Mouse (Mus musculus): ENCODE results near the gene Tmem120a.

Tmem120a gene

DNA sequence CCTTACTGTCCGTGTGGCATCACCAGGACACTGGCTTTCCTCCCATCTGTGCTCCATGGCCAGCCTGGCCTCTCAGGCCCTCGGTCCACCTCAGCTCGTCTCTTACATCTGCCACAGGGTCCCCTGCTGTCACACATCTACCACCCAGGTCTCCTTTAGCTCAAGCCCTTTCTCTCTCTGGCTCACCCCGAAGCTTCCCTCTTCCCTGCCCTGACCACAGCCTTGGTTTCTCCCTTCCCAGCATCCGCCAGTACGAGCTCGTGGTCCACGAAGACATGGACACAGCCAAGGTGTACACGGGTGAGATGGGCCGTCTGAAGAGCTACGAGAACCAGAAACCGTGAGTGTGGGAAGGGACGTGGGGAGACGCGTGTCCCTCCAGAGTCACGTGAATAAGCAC lies 12.9 kb downstream of the Tmem120a start:
- DNase-seq = no peak

DNA sequence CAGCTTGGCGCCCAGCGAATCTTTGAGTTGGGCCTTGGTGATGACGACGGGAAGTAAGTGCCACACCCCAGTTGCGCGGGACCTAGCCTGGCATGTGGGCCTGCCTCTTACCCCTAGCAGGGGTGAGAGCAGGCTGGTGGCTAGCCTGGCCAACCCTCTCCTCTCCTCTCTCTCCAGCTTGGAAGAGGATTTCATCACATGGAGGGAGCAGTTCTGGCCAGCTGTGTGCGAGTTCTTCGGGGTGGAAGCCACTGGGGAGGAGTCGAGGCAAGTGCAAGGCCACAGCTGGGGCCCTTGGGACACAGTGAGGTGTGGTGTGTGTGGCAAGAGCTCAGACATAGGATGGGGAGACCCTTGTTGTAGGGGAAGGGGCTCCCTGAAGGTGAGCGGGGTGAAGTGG lies 13.3 kb downstream of the Tmem120a start:
- no peak for DNase-seq

- no peak for DNase-seq
Measured at GRCm38 (mm10) chr5:135730278-135730677, 14.0 kb downstream of the Tmem120a start.

DNA sequence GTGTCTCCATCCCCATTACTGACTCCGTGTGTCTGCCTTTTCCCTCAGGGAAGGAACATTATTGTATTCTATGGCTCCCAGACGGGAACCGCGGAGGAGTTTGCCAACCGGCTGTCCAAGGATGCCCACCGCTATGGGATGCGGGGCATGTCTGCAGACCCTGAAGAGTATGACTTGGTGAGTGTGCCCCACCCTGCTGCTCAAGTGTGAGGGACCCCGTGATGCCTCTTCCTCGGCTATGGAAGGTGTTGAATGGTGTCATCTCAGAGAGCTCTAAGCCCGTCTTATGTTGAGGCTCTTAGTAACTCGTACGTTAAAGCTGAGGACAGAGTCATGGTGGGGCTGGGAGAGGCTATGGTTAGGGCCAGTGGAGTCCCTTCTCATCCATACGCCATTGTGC lies 14.9 kb downstream of the Tmem120a start:
- no peak for DNase-seq

- no peak for DNase-seq
Measured at GRCm38 (mm10) chr5:135728361-135728760, 15.9 kb downstream of the Tmem120a start.

- DNase-seq = no peak
Measured at GRCm38 (mm10) chr5:135727871-135728270, 16.4 kb downstream of the Tmem120a start.

DNA sequence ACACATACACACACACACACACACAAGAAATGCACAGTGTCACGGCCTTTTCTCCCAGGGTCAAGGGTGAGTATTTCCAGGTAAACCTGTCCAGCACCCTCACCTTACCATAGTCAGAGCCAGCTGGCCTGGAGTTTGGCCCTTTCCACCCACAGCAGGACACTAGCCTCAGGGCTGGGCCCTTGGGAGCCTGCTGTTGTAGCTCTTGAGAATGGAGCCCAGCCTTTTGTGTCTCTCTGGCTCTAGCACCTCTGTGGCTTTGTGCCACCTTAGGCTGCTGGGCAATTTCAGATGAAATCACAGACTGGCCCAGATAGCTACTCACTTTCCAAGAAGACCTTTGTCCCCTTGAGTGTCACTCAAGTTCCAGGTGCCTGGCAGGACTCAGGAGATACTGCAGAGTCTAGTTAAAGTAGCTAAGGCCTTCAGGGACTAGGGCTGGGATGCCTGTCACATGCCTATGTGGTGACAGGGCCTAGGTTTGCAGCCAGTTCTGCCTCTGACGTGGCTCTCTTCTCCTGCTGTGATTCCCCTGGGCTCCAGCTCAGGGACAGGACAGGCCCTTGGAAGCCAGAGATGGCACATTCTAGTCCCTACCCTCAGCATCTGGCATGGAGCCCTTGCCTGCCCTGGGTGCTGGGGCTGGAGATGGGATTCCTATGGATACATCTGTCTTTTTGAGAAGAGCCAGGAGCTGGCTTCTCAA lies 17.5 kb downstream of the Tmem120a start:
- no peak for DNase-seq

DNA sequence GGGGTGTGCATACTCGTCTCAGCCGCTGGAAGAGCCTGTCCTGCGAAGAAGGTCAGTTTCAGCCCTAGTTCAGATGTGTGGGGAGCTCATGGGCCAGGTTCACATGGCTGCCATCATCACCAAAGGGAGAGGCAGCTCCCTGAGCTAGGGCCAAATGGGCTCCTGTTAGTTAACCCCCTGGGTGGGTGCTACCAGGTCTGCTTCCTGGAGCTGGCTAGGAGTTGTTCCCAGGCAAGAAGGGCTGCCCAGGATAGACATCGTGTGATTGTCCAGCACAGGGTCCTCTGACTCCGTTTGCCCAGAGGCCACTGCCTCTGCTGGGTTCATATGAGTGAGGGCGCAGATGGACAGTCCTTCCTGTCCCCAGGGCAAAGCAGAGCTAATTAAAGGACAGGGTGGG lies 18.3 kb downstream of the Tmem120a start:
- DNase-seq = no peak

DNA sequence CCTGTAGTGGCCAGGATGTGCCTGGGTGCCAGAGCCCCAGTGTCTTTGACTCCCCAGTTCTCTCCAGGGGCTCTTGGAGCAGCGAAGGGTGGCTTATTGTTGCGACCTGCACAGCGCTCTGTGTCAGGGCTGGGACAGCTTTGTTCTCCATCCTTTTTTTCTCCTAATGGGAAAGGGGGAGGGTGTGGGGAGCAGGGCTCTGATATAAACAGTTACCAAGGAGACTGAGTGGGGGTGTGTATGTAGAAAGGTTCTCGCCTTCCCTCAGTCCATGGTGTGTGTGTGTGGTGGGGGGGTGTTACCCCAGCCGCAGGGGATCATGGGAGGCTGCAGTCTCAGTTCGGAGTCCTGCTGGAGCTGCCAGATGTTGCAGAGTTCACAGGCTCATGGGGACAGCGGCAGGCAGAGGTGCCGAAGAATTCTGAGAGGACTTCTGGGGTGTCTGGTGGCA lies 18.8 kb downstream of the Tmem120a start:
- DNase-seq = no peak

DNA sequence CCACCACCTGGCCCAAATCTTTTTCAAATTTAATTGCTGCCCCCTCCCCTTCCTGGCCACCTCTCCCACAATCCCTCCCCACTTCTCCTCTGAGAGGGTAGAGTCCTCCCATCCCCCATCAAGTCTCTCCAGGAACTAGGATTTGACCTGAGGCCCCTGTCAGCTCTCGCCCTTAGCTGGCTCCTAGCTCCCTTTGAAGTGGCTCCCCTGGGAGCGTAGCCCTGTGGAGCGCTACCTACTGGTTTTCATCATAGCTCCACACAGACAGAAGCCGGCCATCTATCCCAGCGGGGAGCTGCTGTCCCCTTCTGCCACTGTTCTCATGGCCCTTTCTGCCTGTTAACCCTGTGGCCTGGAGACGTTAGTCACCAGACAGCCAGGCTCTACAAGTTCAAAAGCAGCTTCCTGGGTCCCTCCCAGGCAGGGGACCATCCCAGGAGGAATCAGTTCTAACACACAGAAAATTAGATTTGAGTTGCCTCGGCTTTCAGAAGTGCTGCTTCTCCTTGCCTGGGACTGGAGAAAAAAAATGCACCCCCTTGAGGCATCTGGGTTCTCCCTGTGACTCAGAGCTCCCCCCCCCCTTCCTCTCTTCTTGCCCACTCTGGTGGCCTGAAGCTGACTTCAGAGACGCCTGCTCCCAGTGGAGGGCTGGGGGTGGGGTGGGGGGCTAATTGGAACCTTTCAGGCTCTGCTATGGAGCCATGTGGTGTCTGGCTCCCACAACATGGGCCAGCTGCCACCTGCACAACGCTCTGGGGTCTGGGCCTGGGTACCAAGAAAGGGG lies 19.5 kb downstream of the Tmem120a start:
- DNase-seq = no peak

DNA sequence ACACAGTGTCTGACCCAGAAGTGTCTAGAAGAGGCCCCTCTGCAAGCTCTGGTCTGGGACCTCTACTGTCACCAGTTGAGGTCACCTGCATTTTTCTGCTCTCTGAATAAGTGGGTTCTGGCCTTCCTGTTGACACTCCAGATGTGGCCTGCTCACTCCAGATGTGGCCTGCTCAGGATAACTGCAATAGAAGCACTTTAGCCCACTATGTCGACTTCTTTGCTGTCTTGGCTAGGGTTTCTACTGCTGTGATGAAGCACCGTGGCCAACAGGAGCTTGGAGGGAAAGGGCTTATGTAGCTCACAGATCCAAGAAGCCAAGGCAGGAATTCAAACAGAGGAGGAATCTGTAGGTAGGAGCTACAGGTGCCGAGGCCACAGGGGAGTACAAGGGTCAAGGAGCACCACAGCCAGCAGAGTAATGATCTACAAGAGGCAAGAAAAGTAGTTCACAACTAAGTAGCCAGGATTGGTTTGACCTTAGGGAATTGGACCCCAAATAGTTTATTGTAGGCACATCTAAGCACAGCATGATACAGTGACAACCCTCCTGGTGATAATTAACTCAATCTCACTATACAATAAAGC lies 21.0 kb downstream of the Tmem120a start:
- no peak for DNase-seq

DNA sequence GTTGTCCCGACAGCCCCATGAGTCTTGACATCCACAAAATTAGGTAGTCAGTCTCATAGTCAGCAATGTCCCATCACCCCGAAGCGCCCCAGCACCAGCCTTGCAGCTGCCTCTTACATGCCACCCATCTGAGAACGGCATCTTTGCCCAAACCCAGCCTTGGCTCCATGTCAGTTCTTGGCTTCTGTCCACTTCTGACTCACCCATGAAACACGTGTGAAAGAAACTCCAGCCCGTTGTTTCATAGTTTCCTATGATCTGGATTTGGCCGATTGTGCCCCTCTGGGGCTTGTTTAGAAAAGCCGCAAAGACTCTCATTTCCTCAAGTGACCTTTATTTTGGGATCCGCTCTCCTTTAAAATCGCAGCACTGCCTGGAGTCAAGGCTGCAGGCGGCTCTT lies 22.1 kb downstream of the Tmem120a start:
- peak; percentile 51 for DNase-seq

- no peak for DNase-seq
Measured at GRCm38 (mm10) chr5:135721076-135721475, 23.2 kb downstream of the Tmem120a start.

GRCm38 (mm10) chr5:135720121-135720520 lies 24.1 kb downstream of the Tmem120a start:
- DNase-seq = no peak

- DNase-seq = no peak
Measured at GRCm38 (mm10) chr5:135719586-135720120, 24.6 kb downstream of the Tmem120a start.

- no peak for DNase-seq
Measured at GRCm38 (mm10) chr5:135715624-135716023, 28.6 kb downstream of the Tmem120a start.

DNA sequence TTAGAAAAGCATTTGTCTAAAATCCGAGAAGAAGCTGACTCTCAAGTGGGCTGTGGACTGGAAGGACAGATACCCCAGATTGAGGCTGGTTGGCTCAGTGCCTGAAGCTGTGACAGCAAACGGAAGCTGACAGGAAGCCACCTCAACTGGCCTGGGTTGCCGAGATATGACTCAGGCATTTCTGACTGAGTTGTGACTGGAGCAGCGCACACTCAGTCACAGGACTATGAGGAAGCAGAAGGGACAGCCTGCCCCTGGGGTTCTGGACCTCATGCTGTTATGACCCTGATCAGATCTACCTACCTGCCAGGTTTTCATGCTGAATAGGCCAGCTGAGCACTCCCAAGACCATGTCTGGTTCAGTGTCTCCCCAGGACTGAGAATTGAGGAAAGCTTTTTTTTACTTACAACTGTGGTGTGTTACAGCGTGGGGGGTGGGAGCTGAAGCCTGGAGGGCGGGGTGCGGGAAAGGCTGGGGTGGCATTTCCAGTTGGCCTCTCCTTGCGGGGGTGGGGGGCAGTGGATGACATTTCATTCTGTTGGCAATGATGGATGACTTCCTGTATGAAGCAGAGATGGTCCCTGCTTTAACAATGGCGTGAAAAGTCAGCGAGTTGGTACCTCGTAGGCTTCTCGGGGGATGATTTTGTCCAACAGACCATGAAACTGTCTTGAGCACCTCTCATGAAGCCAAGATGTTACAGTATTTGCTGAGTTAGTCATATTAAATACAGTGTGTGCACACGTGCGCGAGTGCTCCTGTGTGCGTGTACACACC lies 30.6 kb downstream of the Tmem120a start:
- peak; percentile 51 for DNase-seq

DNA sequence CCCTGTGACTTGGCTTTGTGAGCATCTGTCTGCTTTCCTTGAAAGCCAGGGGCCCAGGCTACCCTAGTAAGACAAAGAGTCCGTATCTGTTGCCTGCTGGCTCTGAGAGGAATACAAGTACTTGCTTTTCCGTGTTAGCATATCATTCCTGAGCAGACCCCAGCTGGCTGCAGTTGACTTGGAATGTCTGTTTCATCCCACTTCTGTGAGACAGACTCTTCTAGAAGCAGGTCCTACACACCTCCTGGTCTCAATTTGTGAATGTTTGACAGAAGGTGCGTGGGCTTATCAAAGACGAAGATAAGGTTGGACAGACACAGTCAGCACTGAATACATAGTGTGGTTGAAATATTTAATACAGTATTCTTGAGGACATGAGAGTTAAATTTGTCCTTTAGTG lies 31.4 kb downstream of the Tmem120a start:
- no peak for DNase-seq

- no peak for DNase-seq
Measured at GRCm38 (mm10) chr5:135711582-135712355, 32.5 kb downstream of the Tmem120a start.

DNA sequence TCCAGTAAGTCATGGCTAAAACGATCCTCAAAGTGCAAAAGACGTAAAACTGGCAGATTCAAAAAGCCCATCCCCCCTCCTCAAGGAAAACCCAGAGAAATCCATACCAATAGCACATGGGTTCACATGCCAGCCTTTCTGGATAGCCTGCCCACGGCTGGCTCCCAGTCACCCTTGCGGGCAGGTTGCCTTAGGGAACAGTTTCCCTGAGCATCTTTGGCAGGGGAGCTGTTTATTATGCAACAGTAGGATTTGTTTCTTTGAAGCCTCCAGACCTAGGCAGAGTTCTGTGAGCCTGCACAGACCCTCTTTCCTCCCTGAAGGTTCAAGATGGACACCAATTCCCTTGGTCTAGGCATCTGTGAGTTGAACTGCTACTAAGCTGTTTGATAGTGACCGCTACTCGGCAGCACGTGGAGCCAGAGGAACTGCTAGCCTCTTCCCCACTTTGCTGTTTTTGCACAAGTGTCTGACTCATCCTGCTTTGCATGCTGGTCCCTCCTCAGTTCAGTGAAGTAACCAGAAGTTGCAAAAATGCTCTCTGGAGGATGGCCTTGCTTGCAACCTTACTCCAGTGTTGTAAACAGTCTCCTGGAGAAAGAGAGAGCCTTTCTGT lies 33.5 kb downstream of the Tmem120a start:
- no peak for DNase-seq

DNA sequence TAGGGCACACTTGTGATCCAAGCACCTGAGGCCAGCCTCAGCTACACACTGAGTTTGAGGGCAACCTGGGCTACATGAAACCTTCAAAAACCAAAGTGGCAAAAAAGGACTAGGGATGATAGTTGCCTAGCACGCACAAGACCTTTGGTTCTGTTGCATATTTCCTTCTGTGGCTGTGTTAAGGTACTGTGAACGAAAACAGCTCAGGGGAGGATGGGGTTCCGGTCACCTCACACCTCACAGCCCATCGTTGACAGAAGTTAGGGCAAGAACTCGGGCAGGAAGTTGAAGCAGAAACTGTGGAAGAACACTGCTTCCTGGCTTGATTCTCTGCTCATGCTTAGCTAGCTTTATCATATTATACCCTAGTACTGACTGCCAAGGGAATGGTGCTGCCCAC lies 34.5 kb downstream of the Tmem120a start:
- no peak for DNase-seq

- no peak for DNase-seq
Measured at GRCm38 (mm10) chr5:135707855-135708254, 36.4 kb downstream of the Tmem120a start.

Measured in cerebellum, adult 9-10 months (tissue).